Mouse (Mus musculus): ENCODE results near the gene Hsp90ab1. TPM values are rescaled to one million over a fixed set of nuclear protein-coding genes. Genes with fewer than 3 reads are reported as not detected.

Hsp90ab1 gene
- total RNA-seq, 2 experiments from 2014 or later: 1,506 to 1,598 TPM

DNA sequence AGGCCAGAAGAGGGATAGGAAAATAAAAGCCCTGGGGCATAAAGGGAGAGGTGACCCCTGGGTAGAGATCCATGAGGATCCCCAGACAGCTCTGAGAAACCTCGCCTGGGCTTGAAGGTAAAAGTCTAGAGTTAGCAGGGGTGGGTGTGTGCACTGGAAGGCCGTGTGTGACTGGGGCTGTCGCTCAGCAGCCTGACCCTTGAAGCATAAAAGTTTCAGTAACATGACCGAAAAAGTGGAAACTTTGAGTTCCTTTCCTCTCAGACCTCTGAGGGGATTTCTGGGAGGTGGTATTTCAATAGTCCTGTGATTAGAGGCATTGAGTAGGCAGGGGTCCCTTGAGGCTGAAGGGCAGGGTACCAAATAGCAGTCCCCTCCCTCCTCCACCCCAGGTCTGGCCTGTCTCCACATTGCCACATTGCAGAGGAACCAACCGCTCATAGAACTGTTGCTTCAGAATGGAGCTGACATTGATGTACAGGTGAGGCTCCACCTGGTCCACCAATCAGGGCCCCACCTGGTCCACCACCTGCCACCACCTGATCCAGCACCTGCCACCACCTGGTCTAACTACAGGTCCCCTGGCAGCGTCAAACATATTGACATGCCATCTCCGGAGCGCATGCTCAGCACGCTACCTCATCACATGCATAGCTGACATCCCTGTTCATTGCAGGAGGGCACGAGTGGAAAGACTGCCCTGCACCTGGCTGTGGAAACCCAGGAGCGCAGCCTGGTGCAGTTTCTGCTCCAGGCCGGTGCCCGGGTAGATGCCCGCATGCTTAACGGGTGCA lies 13.1 kb downstream of the Hsp90ab1 start:
- no peak for DNase-seq (ENCODE audit: low spot score in 2 of 2)

- DNase-seq (ENCODE audit: low spot score in 2 of 2): no peak
These were observed 14.8 kb downstream of the Hsp90ab1 start for GRCm38 (mm10) chr17:45557998-45558862.

DNA sequence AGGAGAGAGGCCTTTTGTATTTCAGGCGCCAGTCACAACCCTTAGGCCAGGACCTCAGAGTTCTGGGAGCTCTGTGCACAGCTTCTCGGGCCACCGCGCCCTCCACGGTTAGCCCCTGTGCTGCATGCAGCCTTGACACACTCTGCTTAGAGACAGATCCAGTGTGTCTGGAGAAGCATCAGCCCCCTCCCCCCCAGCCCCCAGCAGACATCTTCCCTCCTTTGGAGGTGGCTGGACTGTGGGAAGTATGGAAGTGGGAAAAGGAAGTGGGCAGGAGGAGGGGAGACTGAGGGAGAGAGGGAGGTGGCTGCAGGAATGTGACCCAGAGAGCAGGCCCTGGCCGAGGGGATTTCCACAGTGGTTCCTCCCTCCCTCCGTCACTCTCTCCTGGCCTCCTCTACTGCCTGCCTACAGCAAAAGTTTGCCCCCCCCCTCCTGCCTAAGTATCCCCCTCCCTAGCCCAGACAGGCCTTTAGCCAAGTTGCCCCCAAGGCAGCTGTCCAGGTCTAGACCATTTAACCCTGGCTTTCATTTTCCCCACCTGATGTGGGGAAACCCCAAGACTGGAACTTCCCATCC lies 15.7 kb downstream of the Hsp90ab1 start:
- no peak for DNase-seq (ENCODE audit: low spot score in 2 of 2)

DNA sequence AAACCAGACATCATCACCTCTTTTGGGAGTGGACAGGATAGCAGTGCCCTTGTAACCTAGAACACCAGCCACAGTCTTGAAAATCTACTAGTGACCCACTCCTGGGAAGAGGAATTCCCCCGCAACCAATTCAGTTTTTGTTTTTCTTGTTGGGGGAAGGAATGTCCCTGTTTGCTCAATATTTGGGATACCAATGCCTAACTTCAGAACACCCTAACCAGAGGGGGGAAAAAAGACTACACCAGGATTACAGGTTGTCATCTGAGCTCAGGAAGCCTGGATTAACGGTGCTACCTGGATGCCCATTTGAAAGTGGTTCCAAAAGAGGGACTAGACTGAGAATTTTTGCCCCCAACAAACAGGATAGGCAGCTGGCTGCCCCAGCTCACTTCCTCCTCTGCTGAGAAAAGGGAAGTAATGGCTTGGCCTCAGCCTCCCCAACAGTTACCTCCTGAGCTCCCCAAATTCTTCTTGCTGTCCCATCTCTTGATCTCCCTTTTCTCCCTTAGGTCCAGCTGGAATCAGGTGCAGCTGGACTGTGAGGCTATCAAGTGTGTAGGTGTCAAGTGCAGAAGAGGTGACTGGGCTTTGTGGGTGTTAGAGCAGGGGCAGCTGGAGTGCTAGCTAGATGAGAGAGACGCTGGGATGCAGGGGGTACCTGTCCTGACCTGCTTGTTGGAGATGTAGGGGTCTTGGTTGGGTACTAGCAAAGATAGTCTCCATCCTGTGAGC lies 16.4 kb downstream of the Hsp90ab1 start:
- DNase-seq (ENCODE audit: low spot score in 2 of 2): no peak

DNA sequence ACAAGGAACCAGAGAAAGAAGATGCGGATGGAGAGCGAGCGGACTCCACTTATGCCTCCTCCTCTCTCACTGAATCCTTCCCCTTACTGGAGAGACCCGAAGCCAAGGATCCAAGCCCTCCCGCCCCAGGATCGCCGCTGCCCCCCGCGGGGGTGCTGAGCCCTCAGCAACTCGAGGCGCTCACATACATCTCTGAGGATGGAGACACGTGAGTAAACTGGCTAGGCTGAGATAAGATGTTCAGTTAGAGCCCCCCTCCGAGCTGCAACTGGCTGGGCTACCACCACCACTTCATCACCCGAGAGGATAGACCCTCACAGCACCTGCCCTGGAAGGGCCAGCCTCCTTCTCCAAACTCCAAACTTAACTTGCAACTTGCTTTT lies 17.0 kb downstream of the Hsp90ab1 start:
- no peak for DNase-seq (ENCODE audit: low spot score in 2 of 2)

DNA sequence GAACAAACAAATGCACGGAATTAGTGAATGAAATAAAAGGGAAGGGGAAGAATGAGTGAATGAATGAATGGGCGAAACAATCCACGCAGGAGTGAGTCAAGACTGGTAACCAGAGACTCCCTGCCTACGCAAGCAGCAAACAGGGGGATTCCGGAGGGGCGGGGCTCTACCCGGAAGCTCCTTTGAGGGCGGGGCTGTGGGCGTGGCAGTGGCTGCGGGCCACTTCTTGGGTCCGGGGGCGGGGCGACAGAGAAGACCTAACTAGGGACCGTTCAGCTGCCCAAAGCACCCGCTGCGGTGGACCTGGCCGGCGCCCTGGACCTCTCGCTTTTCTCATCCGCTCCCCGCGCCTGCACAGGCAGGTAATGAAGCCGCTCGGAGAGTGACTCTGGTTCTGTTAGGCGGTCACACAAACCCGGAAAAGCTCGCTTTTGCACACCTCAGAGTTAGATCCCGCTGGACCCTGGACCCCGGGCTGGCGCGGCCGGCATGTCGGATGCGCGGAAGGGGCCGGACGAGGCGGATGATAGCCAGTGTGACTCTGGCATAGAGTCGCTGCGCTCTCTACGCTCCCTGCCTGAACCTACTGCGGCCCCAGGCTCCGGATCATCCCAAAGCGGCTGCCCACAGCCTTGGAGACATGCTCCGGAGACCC lies 17.5 kb downstream of the Hsp90ab1 start, which contains the start of gene Nfkbie:
Gene Nfkbie, plus strand, starts transcription at position 252 of the 655 bp plus-strand sequence.
- DNase-seq (ENCODE audit: low spot score in 2 of 2): peak; percentile 88 to 91

GRCm38 (mm10) chr17:45554420-45554819 lies 18.7 kb downstream of the Hsp90ab1 start:
- no peak for DNase-seq (ENCODE audit: low spot score in 2 of 2)

- no peak for DNase-seq (ENCODE audit: low spot score in 2 of 2)
These were observed 20.0 kb downstream of the Hsp90ab1 start for GRCm38 (mm10) chr17:45553065-45553464.

- peak; percentile 82 to 85 for DNase-seq (ENCODE audit: low spot score in 2 of 2)
These were observed 21.1 kb downstream of the Hsp90ab1 start for GRCm38 (mm10) chr17:45551816-45552451.

GRCm38 (mm10) chr17:45551249-45551796 lies 21.7 kb downstream of the Hsp90ab1 start:
- no peak for DNase-seq (ENCODE audit: low spot score in 2 of 2)

- no peak for DNase-seq (ENCODE audit: low spot score in 2 of 2)
These were observed 22.8 kb downstream of the Hsp90ab1 start for GRCm38 (mm10) chr17:45550253-45550652.

DNA sequence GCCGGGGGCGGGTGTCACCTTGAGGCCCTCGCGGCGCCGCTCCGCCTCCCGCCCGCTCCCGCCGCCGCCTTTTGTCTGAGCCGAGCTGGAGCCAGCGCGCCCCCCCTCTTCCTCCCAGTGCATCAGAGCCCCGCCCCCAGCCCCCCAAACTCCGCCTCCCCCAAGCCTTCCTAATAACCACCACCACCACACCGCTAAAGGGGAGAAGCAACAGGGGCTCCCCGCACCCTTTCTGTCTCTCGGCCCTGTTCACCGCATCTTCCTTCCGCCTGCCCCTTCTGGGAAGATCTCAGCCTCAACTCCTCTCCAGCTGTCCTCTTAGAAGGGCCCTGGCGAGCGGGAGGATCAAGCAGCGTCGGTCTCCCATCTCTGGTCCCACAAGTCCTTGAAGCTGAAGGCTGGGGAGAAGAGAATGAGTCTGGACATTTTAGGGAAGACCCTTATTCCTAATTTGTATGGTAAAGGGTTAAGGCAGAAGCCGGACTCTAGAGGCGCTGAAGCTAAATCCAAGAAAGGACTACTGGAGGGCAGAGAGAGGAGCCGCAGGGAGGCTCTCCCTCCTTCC lies 23.4 kb downstream of the Hsp90ab1 start, which contains the start of gene Tmem151b:
Gene Tmem151b, minus strand, starts transcription at position 61 of the 565 bp plus-strand sequence.
- peak; percentile 64 to 75 for DNase-seq (ENCODE audit: low spot score in 2 of 2)

- peak; percentile 67 to 68 for DNase-seq (ENCODE audit: low spot score in 2 of 2)
These were observed 24.2 kb downstream of the Hsp90ab1 start for GRCm38 (mm10) chr17:45548541-45549512.

GRCm38 (mm10) chr17:45547461-45548190 lies 25.4 kb downstream of the Hsp90ab1 start:
- no peak for DNase-seq (ENCODE audit: low spot score in 2 of 2)

GRCm38 (mm10) chr17:45546941-45547340 lies 26.1 kb downstream of the Hsp90ab1 start:
- no peak for DNase-seq (ENCODE audit: low spot score in 2 of 2)

DNA sequence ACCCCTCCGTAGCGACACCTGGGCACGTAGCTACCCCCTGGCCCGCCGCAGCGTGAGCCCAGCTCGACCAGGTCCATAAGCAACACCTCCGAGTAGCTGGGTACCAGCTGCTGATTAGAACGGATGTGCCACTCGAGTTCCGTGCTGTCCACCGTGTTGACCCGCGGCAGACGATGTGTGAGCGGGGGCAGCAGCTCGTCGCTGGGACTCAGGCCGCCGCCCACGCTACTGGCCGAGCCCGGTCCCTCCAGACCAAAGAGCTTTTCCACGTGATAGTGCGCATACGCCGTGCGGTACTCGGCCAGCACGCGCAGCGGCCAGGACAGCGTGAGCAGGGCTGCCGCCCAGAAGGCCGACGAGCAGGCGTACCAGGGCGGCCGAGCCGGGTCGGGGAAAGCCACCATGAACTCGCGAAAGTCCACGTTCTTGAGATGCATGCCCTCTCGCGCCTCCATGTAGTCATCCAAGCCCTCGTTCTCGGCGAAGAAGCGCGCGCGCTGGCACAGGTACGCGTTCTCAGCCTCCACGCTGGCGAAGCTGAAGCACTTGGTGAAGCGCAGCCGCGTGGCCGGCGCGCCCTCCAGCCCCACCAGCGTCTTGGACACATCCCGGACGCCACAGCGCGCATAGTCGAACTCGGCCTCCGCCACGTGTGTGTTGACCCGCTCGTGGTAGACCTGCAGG lies 27.7 kb downstream of the Hsp90ab1 start:
- peak in 1 of 2 experiments; percentile 32 for DNase-seq (ENCODE audit: low spot score in 2 of 2)

GRCm38 (mm10) chr17:45544873-45545277 lies 28.2 kb downstream of the Hsp90ab1 start:
- DNase-seq (ENCODE audit: low spot score in 2 of 2): peak in 1 of 2 experiments; percentile 46

All from left cerebral cortex, adult 18-20 months (tissue).